Mouse (Mus musculus): Measurements from ENCODE around the gene 1700014D04Rik. TPM values are rescaled to one million over a fixed set of nuclear protein-coding genes. Genes with fewer than 3 reads are reported as not detected.
"Not testable (repeated sequence)": the region's sequence is repeated elsewhere in the genome, so short reads cannot be mapped to it uniquely, and the experiment has no call there.

The 1700014D04Rik gene
- polyA plus RNA-seq (2015; fragmentation: Nextera tagmentation; extraction: Ambion mirVana), result not detected in 2 replicates

DNA sequence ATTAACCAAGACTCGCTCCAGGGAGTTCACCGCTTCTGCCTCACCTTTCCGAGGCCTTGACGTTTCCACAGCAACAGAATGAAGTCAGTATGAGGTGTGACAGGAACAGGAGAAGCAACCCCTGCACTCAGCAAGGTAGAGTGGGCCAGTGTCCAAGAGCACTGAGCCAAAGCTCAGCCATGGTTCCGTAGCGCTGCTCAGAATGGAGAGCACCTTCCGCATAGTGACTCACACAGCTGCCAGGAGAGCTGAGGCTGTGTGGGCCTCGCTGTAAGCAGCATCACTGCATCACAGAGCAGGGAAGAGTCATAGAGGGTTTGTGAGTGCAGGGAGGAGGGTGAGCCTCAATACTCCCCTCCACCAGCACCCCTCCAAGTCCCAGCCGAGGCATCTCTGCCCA is at the start of gene 1700014D04Rik:
Gene 1700014D04Rik (minus strand): TSS at position 42 of the 400 bp plus-strand sequence.
- H3K36me3 ChIP-seq (ENCODE audit: control insufficient read depth, insufficient read depth), result no peaks in the 10 kb centered on the region
- H3K9me3 ChIP-seq (replicated peaks; ENCODE audit: control insufficient read depth, low read length), result no peaks in the 10 kb centered on the region
- no peaks in the 10 kb centered on the region for H3K27me3 ChIP-seq (ENCODE audit: control insufficient read depth, insufficient read depth, low read depth, low read length)
- no peak within 1 kb of the TSS for H3K4me2 ChIP-seq (ENCODE audit: low read depth, low read length)
- 77% methylated on average over 9 of the region's 9 CpGs for WGBS (ENCODE audit: insufficient replicate concordance)
- no peak for ATAC-seq (ENCODE audit: low read depth)
- no peak within 1 kb of the TSS for H3K27ac ChIP-seq (ENCODE audit: low read length)
- no peaks in the 10 kb centered on the region for H3K4me1 ChIP-seq (ENCODE audit: control insufficient read depth, low read depth, low read length)
- no peak within 1 kb of the TSS for H3K4me3 ChIP-seq (ENCODE audit: low read depth, low read length)
- no peak within 1 kb of the TSS for H3K9ac ChIP-seq (ENCODE audit: low read depth, low read length)

GRCm38 (mm10) chr13:59795807-59796465 is 49.4 kb upstream of the 1700014D04Rik start:
- Histone ChIP-seq H3K27ac (ENCODE audit: low read length) (peak overlapping the region; percentile 95), H3K4me3 (ENCODE audit: low read depth, low read length) (peak overlapping the region; percentile 35), H3K9me3 (replicated peaks; ENCODE audit: control insufficient read depth, low read length) (no peaks in the 10 kb centered on the region), H3K9ac (ENCODE audit: low read depth, low read length) (peak overlapping the region; percentile 56), H3K4me2 (ENCODE audit: low read depth, low read length) (peak overlapping the region; percentile 52), H3K27me3 (ENCODE audit: control insufficient read depth, insufficient read depth, low read depth, low read length) (no peaks in the 10 kb centered on the region), H3K36me3 (ENCODE audit: control insufficient read depth, insufficient read depth) (peaks cover 96% of the 10 kb centered on the region), H3K4me1 (ENCODE audit: control insufficient read depth, low read depth, low read length) (peaks cover 49% of the 10 kb centered on the region)
- ATAC-seq (ENCODE audit: low read depth), result peak; percentile 97
- 30% methylated on average over 6 of the region's 6 CpGs for WGBS (ENCODE audit: insufficient replicate concordance)

DNA sequence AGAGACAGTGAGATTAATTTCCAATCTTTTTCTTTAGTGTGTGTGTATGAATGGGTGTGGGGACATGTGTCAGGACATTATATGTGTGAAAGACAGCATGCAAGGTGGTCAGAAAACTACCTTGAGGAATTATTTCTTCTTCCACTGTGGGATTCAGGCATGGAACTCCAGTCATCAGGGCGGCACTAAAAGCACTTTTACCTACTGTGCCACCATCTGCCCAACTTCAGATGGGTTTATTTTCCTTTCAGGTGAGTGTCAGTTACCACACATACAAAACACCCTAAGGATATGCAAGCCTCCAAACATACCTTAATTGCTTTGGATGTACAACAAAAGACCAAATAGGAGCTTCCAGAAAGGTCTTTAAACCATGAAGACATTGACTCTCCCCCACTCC is 48.2 kb upstream of the 1700014D04Rik start:
- H3K9me3 ChIP-seq (replicated peaks; ENCODE audit: control insufficient read depth, low read length), result no peaks in the 10 kb centered on the region
- 82% methylated on average over 1 of the region's 1 CpGs for WGBS (ENCODE audit: insufficient replicate concordance)
- H3K27ac ChIP-seq (ENCODE audit: low read length), result peak overlapping the region; percentile 95
- peak overlapping the region; percentile 49 for H3K9ac ChIP-seq (ENCODE audit: low read depth, low read length)
- H3K4me2 ChIP-seq (ENCODE audit: low read depth, low read length), result no peak overlapping the region
- H3K36me3 ChIP-seq (ENCODE audit: control insufficient read depth, insufficient read depth), result peaks cover 93% of the 10 kb centered on the region
- ATAC-seq (ENCODE audit: low read depth), result no peak
- H3K27me3 ChIP-seq (ENCODE audit: control insufficient read depth, insufficient read depth, low read depth, low read length), result no peaks in the 10 kb centered on the region
- peaks cover 47% of the 10 kb centered on the region for H3K4me1 ChIP-seq (ENCODE audit: control insufficient read depth, low read depth, low read length)
- no peak overlapping the region for H3K4me3 ChIP-seq (ENCODE audit: low read depth, low read length)

DNA sequence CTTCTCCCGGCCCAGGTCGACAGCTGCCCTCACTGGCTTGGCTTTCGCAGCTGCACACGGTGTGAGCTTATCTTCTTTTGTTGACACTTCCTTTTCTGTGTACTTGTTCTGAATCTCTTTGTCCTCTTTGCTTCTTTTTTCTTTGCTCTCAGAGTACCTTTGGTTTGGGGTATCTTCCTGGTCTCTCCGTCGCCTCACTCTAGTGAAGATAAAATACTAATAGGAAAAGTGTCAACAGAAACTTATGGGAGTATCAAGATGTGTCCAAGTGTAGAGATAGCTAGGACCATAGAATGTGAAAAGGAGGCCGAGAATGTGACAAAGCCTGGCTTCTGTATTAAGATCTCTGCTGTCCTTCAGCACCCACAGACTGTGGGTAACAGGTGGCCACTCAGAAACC is 35.6 kb upstream of the 1700014D04Rik start, which contains the start of gene Gm49354:
Gene Gm49354 (minus strand): TSS at position 101 of the 400 bp plus-strand sequence.
- Histone ChIP-seq H3K27me3 (ENCODE audit: control insufficient read depth, insufficient read depth, low read depth, low read length) (no peaks in the 10 kb centered on the region), H3K4me1 (ENCODE audit: control insufficient read depth, low read depth, low read length) (no peaks in the 10 kb centered on the region), H3K27ac (ENCODE audit: low read length) (no peak within 1 kb of the TSS; the same call in 1 of the 2 replicates), H3K9ac (ENCODE audit: low read depth, low read length) (no peak within 1 kb of the TSS), H3K4me3 (ENCODE audit: low read depth, low read length) (no peak within 1 kb of the TSS), H3K4me2 (ENCODE audit: low read depth, low read length) (no peak within 1 kb of the TSS), H3K36me3 (ENCODE audit: control insufficient read depth, insufficient read depth) (peaks cover 96% of the 10 kb centered on the region), H3K9me3 (replicated peaks; ENCODE audit: control insufficient read depth, low read length) (no peaks in the 10 kb centered on the region)
- WGBS (ENCODE audit: insufficient replicate concordance), result 72% methylated on average over 7 of the region's 7 CpGs
- ATAC-seq (ENCODE audit: low read depth), result no peak

DNA sequence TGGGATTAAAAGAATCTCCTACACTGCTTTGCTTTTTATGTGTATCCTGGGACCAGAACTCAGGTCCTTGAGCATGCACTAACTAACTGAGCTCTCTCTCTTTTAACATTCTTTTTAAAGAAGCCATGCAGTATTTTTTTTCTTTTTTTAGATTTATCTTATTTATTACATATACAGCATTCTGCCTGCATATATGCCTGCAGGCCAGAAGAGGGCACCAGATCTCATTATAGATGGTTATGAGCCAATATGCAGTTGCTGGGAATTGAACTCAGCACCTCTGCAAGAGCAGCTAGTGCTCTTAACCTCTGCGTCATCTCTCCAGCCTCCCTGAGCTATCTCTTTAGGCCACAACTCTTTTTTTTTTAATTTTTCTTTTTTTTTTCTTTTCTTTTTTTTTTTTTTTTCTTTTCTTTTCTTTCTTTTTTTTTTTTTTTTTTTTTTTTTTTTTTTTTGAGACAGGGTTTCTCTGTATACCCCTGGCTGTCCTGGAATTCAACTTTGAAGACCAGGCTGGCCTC is 33.3 kb upstream of the 1700014D04Rik start:
- H3K4me1 ChIP-seq (ENCODE audit: control insufficient read depth, low read depth, low read length); H3K9ac ChIP-seq (ENCODE audit: low read depth, low read length); H3K4me3 ChIP-seq (ENCODE audit: low read depth, low read length); ATAC-seq (ENCODE audit: low read depth); H3K27ac ChIP-seq (ENCODE audit: low read length); H3K27me3 ChIP-seq (ENCODE audit: control insufficient read depth, insufficient read depth, low read depth, low read length); H3K4me2 ChIP-seq (ENCODE audit: low read depth, low read length); H3K9me3 ChIP-seq (replicated peaks; ENCODE audit: control insufficient read depth, low read length): not testable (repeated sequence)
- WGBS (ENCODE audit: insufficient replicate concordance), result 89% methylated on average over 1 of the region's 1 CpGs
- H3K36me3 ChIP-seq (ENCODE audit: control insufficient read depth, insufficient read depth), result peaks cover 95% of the 10 kb centered on the region

DNA sequence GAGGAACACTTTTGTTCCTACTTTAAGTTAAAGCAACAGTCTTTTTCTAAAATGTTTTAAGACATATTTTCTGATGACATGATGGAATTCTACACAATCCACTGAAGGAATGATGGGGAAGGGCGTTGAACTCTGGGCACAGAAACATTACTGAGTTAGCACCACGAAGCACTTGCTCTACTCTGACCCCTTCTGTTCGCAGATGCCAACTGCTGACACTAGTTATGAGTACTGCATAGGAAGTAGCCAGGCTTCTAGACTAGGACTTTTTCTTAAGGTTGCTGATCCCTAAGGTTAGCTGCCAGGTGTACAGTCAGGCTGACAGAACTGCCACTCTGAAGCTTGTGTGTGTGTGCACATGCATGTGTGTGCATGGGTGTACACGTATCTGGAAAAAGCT is 32.7 kb upstream of the 1700014D04Rik start:
- H3K9me3 ChIP-seq (replicated peaks; ENCODE audit: control insufficient read depth, low read length), result no peaks in the 10 kb centered on the region
- H3K36me3 ChIP-seq (ENCODE audit: control insufficient read depth, insufficient read depth), result peaks cover 92% of the 10 kb centered on the region
- H3K4me1 ChIP-seq (ENCODE audit: control insufficient read depth, low read depth, low read length), result no peaks in the 10 kb centered on the region; the same call in 1 of the 2 replicates
- H3K4me3 ChIP-seq (ENCODE audit: low read depth, low read length), result no peak overlapping the region
- WGBS (ENCODE audit: insufficient replicate concordance), result 76% methylated on average over 4 of the region's 4 CpGs
- no peak overlapping the region for H3K4me2 ChIP-seq (ENCODE audit: low read depth, low read length)
- H3K9ac ChIP-seq (ENCODE audit: low read depth, low read length), result no peak overlapping the region
- ATAC-seq (ENCODE audit: low read depth), result no peak
- no peak overlapping the region for H3K27ac ChIP-seq (ENCODE audit: low read length)
- H3K27me3 ChIP-seq (ENCODE audit: control insufficient read depth, insufficient read depth, low read depth, low read length), result no peaks in the 10 kb centered on the region

GRCm38 (mm10) chr13:59775168-59775567 is 28.6 kb upstream of the 1700014D04Rik start:
- H3K36me3 ChIP-seq (ENCODE audit: control insufficient read depth, insufficient read depth), result peaks cover 74% of the 10 kb centered on the region
- H3K27me3 ChIP-seq (ENCODE audit: control insufficient read depth, insufficient read depth, low read depth, low read length), result no peaks in the 10 kb centered on the region
- 73% methylated on average over 3 of the region's 3 CpGs for WGBS (ENCODE audit: insufficient replicate concordance)
- no peak overlapping the region for H3K4me2 ChIP-seq (ENCODE audit: low read depth, low read length)
- peak; percentile 35 for ATAC-seq (ENCODE audit: low read depth)
- H3K9me3 ChIP-seq (replicated peaks; ENCODE audit: control insufficient read depth, low read length), result no peaks in the 10 kb centered on the region
- peak overlapping the region; percentile 12 for H3K27ac ChIP-seq (ENCODE audit: low read length)
- H3K9ac ChIP-seq (ENCODE audit: low read depth, low read length), result no peak overlapping the region
- H3K4me3 ChIP-seq (ENCODE audit: low read depth, low read length), result no peak overlapping the region
- peaks cover 28% of the 10 kb centered on the region for H3K4me1 ChIP-seq (ENCODE audit: control insufficient read depth, low read depth, low read length)

DNA sequence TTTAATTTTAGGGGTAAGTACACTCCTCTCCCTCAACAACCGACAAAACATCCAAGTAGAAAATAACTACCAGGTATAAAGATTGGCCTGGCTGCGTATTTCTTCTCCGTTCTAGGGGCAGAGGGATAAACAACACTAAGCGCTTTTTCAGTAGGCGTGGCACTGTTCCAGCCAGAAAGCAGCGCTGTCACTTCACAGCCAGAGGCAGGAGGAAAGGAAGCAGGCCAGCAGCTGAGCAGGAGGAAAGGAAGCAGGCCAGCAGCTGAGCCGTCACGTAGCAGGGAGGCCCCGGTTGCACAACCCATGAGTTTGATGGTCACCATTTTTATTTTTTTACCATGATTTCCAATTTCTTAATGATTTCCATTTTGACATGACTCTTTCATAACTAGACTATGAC is 24.7 kb upstream of the 1700014D04Rik start:
- H3K4me1 ChIP-seq (ENCODE audit: control insufficient read depth, low read depth, low read length), result peaks cover 45% of the 10 kb centered on the region
- peak overlapping the region; percentile 94 for H3K4me2 ChIP-seq (ENCODE audit: low read depth, low read length)
- peak; percentile 30 for ATAC-seq (ENCODE audit: low read depth)
- peaks cover 46% of the 10 kb centered on the region for H3K36me3 ChIP-seq (ENCODE audit: control insufficient read depth, insufficient read depth)
- peak overlapping the region; percentile 100 for H3K27ac ChIP-seq (ENCODE audit: low read length)
- peak overlapping the region; percentile 89 for H3K9ac ChIP-seq (ENCODE audit: low read depth, low read length)
- no peaks in the 10 kb centered on the region for H3K27me3 ChIP-seq (ENCODE audit: control insufficient read depth, insufficient read depth, low read depth, low read length)
- H3K4me3 ChIP-seq (ENCODE audit: low read depth, low read length), result peak overlapping the region; percentile 94
- no peaks in the 10 kb centered on the region for H3K9me3 ChIP-seq (replicated peaks; ENCODE audit: control insufficient read depth, low read length)
- 11% methylated on average over 9 of the region's 9 CpGs for WGBS (ENCODE audit: insufficient replicate concordance)

- peaks cover 49% of the 10 kb centered on the region for H3K4me1 ChIP-seq (ENCODE audit: control insufficient read depth, low read depth, low read length)
- H3K27me3 ChIP-seq (ENCODE audit: control insufficient read depth, insufficient read depth, low read depth, low read length), result no peaks in the 10 kb centered on the region
- WGBS (ENCODE audit: insufficient replicate concordance), result 14% methylated on average over 9 of the region's 9 CpGs
- H3K9me3 ChIP-seq (replicated peaks; ENCODE audit: control insufficient read depth, low read length), result no peaks in the 10 kb centered on the region
- peak; percentile 16; the same call in 1 of the 2 replicates for ATAC-seq (ENCODE audit: low read depth)
- H3K9ac ChIP-seq (ENCODE audit: low read depth, low read length), result peak overlapping the region; percentile 89
- H3K36me3 ChIP-seq (ENCODE audit: control insufficient read depth, insufficient read depth), result peaks cover 43% of the 10 kb centered on the region
- peak overlapping the region; percentile 100 for H3K27ac ChIP-seq (ENCODE audit: low read length)
- H3K4me3 ChIP-seq (ENCODE audit: low read depth, low read length), result peak overlapping the region; percentile 94
- H3K4me2 ChIP-seq (ENCODE audit: low read depth, low read length), result peak overlapping the region; percentile 94
Measured at GRCm38 (mm10) chr13:59770847-59771246, 24.3 kb upstream of the 1700014D04Rik start.
